Mouse (Mus musculus) heart, postnatal 0 days (tissue): ENCODE results near the gene Ndufs1. TPM values are rescaled to one million over a fixed set of nuclear protein-coding genes. Genes with fewer than 3 reads are reported as not detected.

Experiments
- ATAC-seq: fragments of 200-750 bp; cut with Nextera tagmentation; 2 replicates; pipeline ENCODE4 v1.8.0; 2017; ENCODE audit warnings: low read depth, moderate number of reproducible peaks, moderate library complexity; ENCODE audit not compliant: insufficient read depth
- DNase-seq: peaks from one replicate; pipeline ENCODE4 v3.0.0-alpha.2; 2016; ENCODE audit warnings: low spot score
- H3K27ac ChIP-seq: fragments of 300-500 bp; sonication (generic); 2 replicates; pipeline ENCODE4 v1.5.1; 2014; ENCODE audit warnings: low read depth, mild to moderate bottlenecking
- H3K27me3 ChIP-seq: fragments of 300-500 bp; sonication (generic); 2 replicates; pipeline ENCODE4 v1.6.1; 2014; ENCODE audit warnings: low read length, mixed read lengths; ENCODE audit not compliant: control insufficient read depth, insufficient read depth
- H3K36me3 ChIP-seq: fragments of 300-500 bp; sonication (generic); replicated peaks from 2 replicates; pipeline ENCODE4 v1.6.1; 2014; ENCODE audit warnings: low read length, mixed read lengths; ENCODE audit not compliant: control insufficient read depth, insufficient read depth
- H3K4me1 ChIP-seq: fragments of 300-500 bp; sonication (generic); 2 replicates; pipeline ENCODE4 v1.6.1; 2014; ENCODE audit warnings: antibody characterized with exemption; ENCODE audit not compliant: control insufficient read depth, insufficient read depth
- H3K4me2 ChIP-seq: fragments of 300-500 bp; sonication (generic); 2 replicates; pipeline ENCODE4 v1.6.1; 2014; ENCODE audit warnings: low read depth, mild to moderate bottlenecking, low read length, moderate library complexity
- H3K4me3 ChIP-seq: fragments of 300-500 bp; sonication (generic); 2 replicates; pipeline ENCODE4 v1.5.1; 2014; ENCODE audit warnings: low read depth, low read length
- H3K9ac ChIP-seq: fragments of 300-500 bp; sonication (generic); replicated peaks from 2 replicates; pipeline ENCODE4 v1.6.1; 2014; ENCODE audit warnings: low read depth, low read length, mixed read lengths
- H3K9me3 ChIP-seq: fragments of 300-500 bp; sonication (generic); replicated peaks from 2 replicates; pipeline ENCODE4 v1.6.1; 2016; ENCODE audit warnings: low read length; ENCODE audit not compliant: control insufficient read depth
- CTCF ChIP-seq: IDR thresholded peaks from 2 replicates; pipeline ENCODE4 v1.5.1; 2016; ENCODE audit warnings: antibody characterized with exemption, control low read depth, low read depth
- EP300 ChIP-seq: IDR thresholded peaks from 2 replicates; pipeline ENCODE4 v1.6.1; 2016; ENCODE audit warnings: antibody characterized with exemption, low read depth
- whole genome bisulfite sequencing: fragments of 180-500 bp; shearing (Covaris S2); extraction: QIAGEN DNeasy Blood & Tissue Kit; methylation state at CpG from one replicate; pipeline ENCODE4 v1.1.7; 2014; 5-methylcytosine and 5-hydroxymethylcytosine counted together
- polyA plus RNA-seq: library from polyadenylated mRNA; unstranded; fragments of >200 nt; fragmentation: Nextera tagmentation; extraction: Ambion mirVana; gene quantifications from 2 replicates; pipeline ENCODE4 v1.2.1, GENCODE M21; 2015
- total RNA-seq: library from RNA; depleted of rRNA; stranded (reverse); fragments of >200 nt; gene quantifications from 2 replicates; pipeline ENCODE4 v1.2.3, GENCODE M21; 2014; ENCODE audit warnings: low replicate concordance

Gene Ndufs1
- total and polyA plus RNA-seq, 2 experiments from 2014 or later = 359 to 591 TPM

- Histone ChIP-seq H3K27me3 (no peaks in the 10 kb centered on the region), H3K36me3 (peaks cover 28% of the 10 kb centered on the region), H3K9ac (no peak overlapping the region), H3K4me3 (no peak overlapping the region), H3K9me3 (no peaks in the 10 kb centered on the region), H3K4me1 (no peaks in the 10 kb centered on the region), H3K4me2 (no peak overlapping the region), H3K27ac (no peak overlapping the region)
- DNase-seq (no peak), ATAC-seq (no peak)
- no peak for TF ChIP-seq CTCF
- TF ChIP-seq EP300 = no peak
- WGBS = 70% methylated on average over 2 of the region's 2 CpGs
Observed at GRCm38 (mm10) chr1:63137971-63138370, 38.7 kb downstream of the Ndufs1 start.

- Histone ChIP-seq H3K4me2 (no peak overlapping the region), H3K9ac (no peak overlapping the region), H3K27ac (no peak overlapping the region), H3K27me3 (no peaks in the 10 kb centered on the region), H3K4me3 (no peak overlapping the region), H3K4me1 (0 out of 2 replicates have a peak, but pooled peaks cover 8% of the 10 kb centered on the region), H3K9me3 (no peaks in the 10 kb centered on the region), H3K36me3 (peaks cover 11% of the 10 kb centered on the region)
- TF ChIP-seq EP300 (no peak), CTCF (no peak)
- ATAC-seq (no peak), DNase-seq (no peak)
- WGBS = 79% methylated on average over 3 of the region's 3 CpGs
Observed at GRCm38 (mm10) chr1:63134530-63134929, 42.1 kb downstream of the Ndufs1 start.

- WGBS = 88% methylated on average over 11 of the region's 11 CpGs
- H3K36me3 ChIP-seq = 0 out of 2 replicates have a peak, but pooled peaks cover 5% of the 10 kb centered on the region
- H3K27ac ChIP-seq = no peak overlapping the region
- no peak for TF ChIP-seq EP300
- TF ChIP-seq CTCF = no peak
- ATAC-seq (no peak), DNase-seq (no peak)
- no peaks in the 10 kb centered on the region for H3K9me3 ChIP-seq
- no peaks in the 10 kb centered on the region for H3K27me3 ChIP-seq
- no peak overlapping the region for H3K4me2 ChIP-seq
- no peak overlapping the region for H3K4me3 ChIP-seq
- H3K4me1 ChIP-seq = 0 out of 2 replicates have a peak, but pooled peaks cover 8% of the 10 kb centered on the region
- H3K9ac ChIP-seq = no peak overlapping the region
Observed at GRCm38 (mm10) chr1:63131766-63132165, 44.9 kb downstream of the Ndufs1 start.

GRCm38 (mm10) chr1:63130883-63131282 lies 45.8 kb downstream of the Ndufs1 start:
- 85% methylated on average over 2 of the region's 2 CpGs for WGBS
- no peaks in the 10 kb centered on the region for H3K27me3 ChIP-seq
- H3K27ac ChIP-seq = no peak overlapping the region
- ATAC-seq (no peak), DNase-seq (no peak)
- no peak overlapping the region for H3K4me2 ChIP-seq
- no peak overlapping the region for H3K4me3 ChIP-seq
- 0 out of 2 replicates have a peak, but pooled peaks cover 8% of the 10 kb centered on the region for H3K4me1 ChIP-seq
- H3K36me3 ChIP-seq = peaks cover 5% of the 10 kb centered on the region
- no peak for TF ChIP-seq CTCF
- no peak for TF ChIP-seq EP300
- no peaks in the 10 kb centered on the region for H3K9me3 ChIP-seq
- H3K9ac ChIP-seq = no peak overlapping the region

GRCm38 (mm10) chr1:63129857-63130690 lies 46.6 kb downstream of the Ndufs1 start:
- peak overlapping the region; percentile 37 for H3K4me3 ChIP-seq
- H3K4me1 ChIP-seq = 0 out of 2 replicates have a peak, but pooled peaks cover 8% of the 10 kb centered on the region
- H3K27me3 ChIP-seq = no peaks in the 10 kb centered on the region
- TF ChIP-seq CTCF (no peak), EP300 (no peak)
- no peak overlapping the region; the same call in 1 of the 2 replicates for H3K9ac ChIP-seq
- 16% methylated on average over 18 of the region's 18 CpGs for WGBS
- DNase-seq (no peak), ATAC-seq (peak; percentile 56; the same call in 1 of the 2 replicates)
- peak overlapping the region; percentile 69 for H3K4me2 ChIP-seq
- no peak overlapping the region for H3K27ac ChIP-seq
- H3K9me3 ChIP-seq = no peaks in the 10 kb centered on the region
- H3K36me3 ChIP-seq = peaks cover 10% of the 10 kb centered on the region
